ENCODE assay signal across 8 mouse cellular contexts in the genomic region with DNA sequence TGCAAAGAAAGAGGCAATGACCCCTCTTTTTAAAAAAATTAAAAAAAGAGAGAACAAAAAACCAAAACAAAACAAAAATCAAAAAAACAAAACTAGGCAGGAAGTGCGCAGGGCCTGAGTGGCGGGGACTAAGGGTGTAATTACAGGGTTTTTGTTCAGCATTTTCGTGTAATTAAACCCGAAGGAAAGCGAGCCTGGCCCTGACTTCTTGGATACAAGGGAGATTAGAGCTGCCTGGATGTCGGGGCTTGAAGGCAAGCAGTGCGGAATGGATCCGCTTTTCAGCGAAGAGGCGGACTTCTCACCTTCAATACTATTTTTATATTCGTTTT. TPM values are rescaled to one million over a fixed set of nuclear protein-coding genes. Genes with fewer than 3 reads are reported as not detected.
DNase-seq lines count a peak whose midpoint lies in the region; ATAC-seq and TF ChIP-seq lines count a peak whose summit lies in the region.

No protein-coding gene starts in this region.

- no peak for TF ChIP-seq POLR2A in bone marrow, adult 2 months (IDR thresholded peaks at IDR 0.05; ENCODE audit: borderline replicate concordance, control insufficient read depth, low read depth, low read length)

- no peak for TF ChIP-seq CTCF in bone marrow, adult 2 months (IDR thresholded peaks at IDR 0.05; ENCODE audit: control insufficient read depth, insufficient read depth, low read length)
- no peak for TF ChIP-seq CTCF in hindbrain, postnatal 0 days (IDR thresholded peaks at IDR 0.05; ENCODE audit: low read depth)

- peak; percentile 42 for DNase-seq in kidney, adult 9 months
- no peak for DNase-seq in kidney, adult 18-20 months
- peak; percentile 63 for DNase-seq in hindbrain, postnatal 0 days (ENCODE audit: low spot score)
- DNase-seq in cerebellum, adult 11 months, result no peak
- DNase-seq in ovary, adult 18-20 months (ENCODE audit: low spot score), result no peak
- no peak for DNase-seq in ovary, postnatal 10 days (ENCODE audit: low spot score)

- no peaks in the 10 kb centered on the region for H3K27me3 ChIP-seq in hindbrain, postnatal 0 days (ENCODE audit: insufficient read depth, low read length)
- H3K27me3 ChIP-seq in midbrain, embryonic 15.5 days (replicated peaks), result no peaks in the 10 kb centered on the region

- peak overlapping the region; percentile 65 for H3K4me2 ChIP-seq in hindbrain, postnatal 0 days (ENCODE audit: low read depth, low read length)
- peak overlapping the region; percentile 70 for H3K4me2 ChIP-seq in midbrain, embryonic 15.5 days

- H3K9ac ChIP-seq in hindbrain, postnatal 0 days (replicated peaks; ENCODE audit: low read length), result peak overlapping the region; percentile 56
- H3K9ac ChIP-seq in midbrain, embryonic 15.5 days, result peak overlapping the region; percentile 43; the same call in 1 of the 2 replicates

- no peaks in the 10 kb centered on the region for H3K36me3 ChIP-seq in hindbrain, postnatal 0 days (ENCODE audit: insufficient read depth, low read length)
- no peaks in the 10 kb centered on the region for H3K36me3 ChIP-seq in midbrain, embryonic 15.5 days (replicated peaks)

- ATAC-seq in hindbrain, postnatal 0 days, result no peak
- no peak for ATAC-seq in midbrain, embryonic 15.5 days (replicated peaks)

- peak overlapping the region; percentile 41 for H3K4me3 ChIP-seq in bone marrow, adult 2 months (replicated peaks; ENCODE audit: control insufficient read depth, low read depth, low read length)
- H3K4me3 ChIP-seq in hindbrain, postnatal 0 days (ENCODE audit: low read length), result peak overlapping the region; percentile 29
- peak overlapping the region; percentile 26 for H3K4me3 ChIP-seq in midbrain, embryonic 15.5 days

- H3K4me1 ChIP-seq in bone marrow, adult 2 months (ENCODE audit: control insufficient read depth, insufficient read depth, low read length), result peaks cover 2% of the 10 kb centered on the region; the same call in 1 of the 2 replicates
- H3K4me1 ChIP-seq in hindbrain, postnatal 0 days (ENCODE audit: insufficient read depth, low read length), result peaks cover 59% of the 10 kb centered on the region
- peaks cover 94% of the 10 kb centered on the region for H3K4me1 ChIP-seq in midbrain, embryonic 15.5 days

- peak overlapping the region; percentile 38 for H3K27ac ChIP-seq in bone marrow, adult 2 months (ENCODE audit: control insufficient read depth, insufficient read depth, low read depth, low read length, poor library complexity)
- H3K27ac ChIP-seq in hindbrain, postnatal 0 days, result peak overlapping the region; percentile 98
- H3K27ac ChIP-seq in midbrain, embryonic 15.5 days, result peak overlapping the region; percentile 99

- 11% methylated on average over 11 of the region's 11 CpGs for WGBS in bone marrow, adult 2 months
- 6% methylated on average over 11 of the region's 11 CpGs for WGBS in hindbrain, postnatal 0 days
- WGBS in midbrain, embryonic 15.5 days, result 3% methylated on average over 11 of the region's 11 CpGs

- no peaks in the 10 kb centered on the region for H3K9me3 ChIP-seq in hindbrain, postnatal 0 days (ENCODE audit: low read length)
- no peaks in the 10 kb centered on the region for H3K9me3 ChIP-seq in midbrain, embryonic 15.5 days

RNA-seq across cellular contexts. Expression of a gene that starts 6.8 kb away (rescaled TPM):
- polyA plus RNA-seq in bone marrow, adult 2 months (2011; ENCODE audit: insufficient read depth, insufficient read length, low replicate concordance, missing spikeins), result 1.7 and 3.4 TPM in 2 replicates
- 146 and 159 TPM in 2 replicates for total RNA-seq in hindbrain, postnatal 0 days (2014; rRNA removed)
- 59.4 and 66.9 TPM in 2 replicates for polyA plus RNA-seq in hindbrain, postnatal 0 days (2015; fragmentation: Nextera tagmentation; extraction: Ambion mirVana)
- 94.3 and 98.5 TPM in 2 replicates for polyA plus RNA-seq in midbrain, embryonic 15.5 days (2015; fragmentation: Nextera tagmentation; extraction: Ambion mirVana)

RNA-seq across cellular contexts. Expression of a gene that starts 55.4 kb away (rescaled TPM):
- 5.5 and 5.9 TPM in 2 replicates for polyA plus RNA-seq in bone marrow, adult 2 months (2011; ENCODE audit: insufficient read depth, insufficient read length, low replicate concordance, missing spikeins)
- total RNA-seq in hindbrain, postnatal 0 days (2014; rRNA removed), result 51.1 and 55.6 TPM in 2 replicates
- polyA plus RNA-seq in hindbrain, postnatal 0 days (2015; fragmentation: Nextera tagmentation; extraction: Ambion mirVana), result 27.6 and 29.6 TPM in 2 replicates
- 55.0 and 56.0 TPM in 2 replicates for polyA plus RNA-seq in midbrain, embryonic 15.5 days (2015; fragmentation: Nextera tagmentation; extraction: Ambion mirVana)

Comparison
In these comparisons a context has a peak if more than half of its experiments do, and no peak if none do; other contexts are left out.
1. DNase-seq: peak in kidney, adult 9 months (single experiment) and hindbrain, postnatal 0 days (single experiment); none in kidney, adult 18-20 months (single experiment), cerebellum, adult 11 months (single experiment), ovary, adult 18-20 months (single experiment) and ovary, postnatal 10 days (single experiment).
2. H3K27ac ChIP-seq: peak in every context shown above with its lines; median percentile 99 in midbrain, embryonic 15.5 days; 98 in hindbrain, postnatal 0 days; 38 in bone marrow, adult 2 months.
3. RNA of a gene that starts 6.8 kb away (polyA plus RNA-seq): 94.3 to 98.5 TPM in midbrain, embryonic 15.5 days and 59.4 to 66.9 TPM in hindbrain, postnatal 0 days; 1.7 to 3.4 TPM in bone marrow, adult 2 months; every median in the first group is over 10 times any median in the second.
4. Peak in every context shown above with its lines, with median percentiles within 50 percentile points of each other: H3K4me3 ChIP-seq.